Mouse (Mus musculus): ENCODE data around the gene Dlg4.

DNA sequence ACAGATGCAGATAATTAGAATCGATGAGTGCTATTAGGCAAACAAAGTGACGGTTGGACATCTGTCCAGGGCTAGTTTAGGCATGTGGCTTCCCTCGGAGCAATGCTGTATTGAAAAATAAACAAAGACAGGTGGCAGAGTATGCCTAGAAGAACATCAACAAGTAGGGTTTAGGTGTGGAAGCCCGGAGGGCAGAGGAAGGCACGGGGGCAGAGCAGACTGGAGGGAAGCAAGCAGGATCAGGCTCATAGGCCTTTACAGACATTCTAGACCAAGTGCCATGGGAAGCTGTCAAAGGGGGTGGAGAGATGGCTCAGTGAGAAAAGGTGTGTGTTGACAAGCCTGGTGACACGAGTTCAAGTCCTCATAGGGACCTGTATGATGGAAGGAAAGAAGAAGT is 32.6 kb downstream of the Dlg4 start:
- no peak for TF ChIP-seq TCF12 (IDR thresholded peaks at IDR 0.05; ENCODE audit: low read depth, low read length)
- no peak for TF ChIP-seq ELF1 (IDR thresholded peaks at IDR 0.05; ENCODE audit: low read depth, low read length)
- no peak for TF ChIP-seq CTCF (conservative IDR thresholded peaks at IDR 0.05 in 1 of 2, IDR thresholded peaks at IDR 0.05 in 1 of 2; ENCODE audit: low read depth in 2 of 2, low read length in 2 of 2)
- TF ChIP-seq CHD1 (IDR thresholded peaks at IDR 0.05; ENCODE audit: low read depth, low read length): no peak
- TF ChIP-seq POLR2A (IDR thresholded peaks at IDR 0.05; ENCODE audit: low read depth, low read length): no peak

Measured in CH12.LX (cell line).